Mouse (Mus musculus): Measurements from ENCODE around the gene Dtnb.
A peak's percentile ranks its signal among the peaks of the same experiment; 100 is the strongest.

Dtnb gene

DNA sequence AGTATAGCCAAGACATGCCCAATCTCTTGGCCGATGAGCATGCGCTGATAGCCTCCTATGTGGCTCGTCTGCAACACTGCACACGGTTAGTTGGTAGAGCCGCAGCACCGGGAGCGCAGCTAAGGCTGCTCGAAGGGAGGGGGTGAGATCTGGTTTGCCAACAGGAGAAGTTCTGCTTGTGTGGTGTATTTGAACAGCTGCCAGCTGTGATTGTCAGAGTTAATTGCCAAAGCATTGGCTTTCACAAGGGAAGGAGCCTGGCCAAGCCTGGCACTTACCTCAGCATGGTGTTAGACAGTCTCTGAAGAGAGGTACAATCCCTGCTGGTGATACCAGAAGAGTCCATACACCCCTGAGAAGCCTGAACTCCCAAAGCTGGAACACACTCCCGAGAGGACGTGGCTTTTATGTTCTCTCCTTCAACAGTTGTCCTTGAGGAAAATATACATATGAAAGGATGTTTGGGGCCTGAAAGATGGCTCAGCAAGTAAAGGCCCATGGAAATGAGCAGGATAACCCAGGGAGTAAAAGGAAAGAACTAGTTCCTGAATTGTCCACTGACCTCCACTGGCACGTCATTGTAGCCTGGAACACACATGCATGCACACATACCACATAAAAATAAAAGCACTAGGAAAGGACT lies 160.6 kb downstream of the Dtnb start:
- peak; percentile 14 for DNase-seq (ENCODE audit: low read depth, low spot score)

DNA sequence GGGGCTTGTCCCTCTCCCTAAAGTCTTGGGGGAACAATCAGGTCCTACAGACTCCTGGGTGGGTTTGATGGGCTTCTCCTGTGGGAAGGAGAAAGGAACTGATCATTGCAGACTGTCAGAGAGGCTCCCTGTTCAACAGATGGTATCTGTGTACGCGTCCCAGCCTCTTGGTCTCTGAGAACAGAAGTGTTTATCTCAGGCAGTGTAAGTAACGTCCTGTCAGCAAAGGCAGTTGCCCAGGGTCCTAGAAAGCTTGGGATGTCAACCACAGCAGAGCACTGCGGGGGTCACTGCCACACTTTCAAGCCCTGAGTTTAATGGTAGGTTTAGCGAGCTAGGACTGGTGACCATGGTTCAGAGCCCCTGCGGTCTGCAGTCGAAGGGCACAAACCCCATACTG lies 161.1 kb downstream of the Dtnb start:
- DNase-seq (ENCODE audit: low read depth, low spot score): no peak

DNA sequence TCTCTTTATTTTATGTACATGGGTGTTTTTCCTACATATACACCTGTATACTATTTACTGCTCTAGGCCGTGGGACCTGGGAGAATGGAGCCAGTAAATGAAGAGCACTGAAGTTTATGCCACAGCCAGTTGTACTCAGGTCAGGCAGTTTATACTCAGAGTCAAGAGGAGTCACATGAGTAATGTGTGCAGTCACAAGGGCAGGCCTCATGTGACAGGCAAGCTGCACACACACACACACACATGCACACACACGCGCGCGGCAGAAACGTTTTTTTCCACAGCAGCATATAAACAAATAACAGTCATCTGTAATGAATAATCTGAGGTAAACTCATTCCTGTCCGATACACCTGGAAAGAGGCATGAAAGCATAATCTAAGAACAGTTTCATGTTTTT lies 164.8 kb downstream of the Dtnb start:
- DNase-seq (ENCODE audit: low read depth, low spot score): no peak

DNA sequence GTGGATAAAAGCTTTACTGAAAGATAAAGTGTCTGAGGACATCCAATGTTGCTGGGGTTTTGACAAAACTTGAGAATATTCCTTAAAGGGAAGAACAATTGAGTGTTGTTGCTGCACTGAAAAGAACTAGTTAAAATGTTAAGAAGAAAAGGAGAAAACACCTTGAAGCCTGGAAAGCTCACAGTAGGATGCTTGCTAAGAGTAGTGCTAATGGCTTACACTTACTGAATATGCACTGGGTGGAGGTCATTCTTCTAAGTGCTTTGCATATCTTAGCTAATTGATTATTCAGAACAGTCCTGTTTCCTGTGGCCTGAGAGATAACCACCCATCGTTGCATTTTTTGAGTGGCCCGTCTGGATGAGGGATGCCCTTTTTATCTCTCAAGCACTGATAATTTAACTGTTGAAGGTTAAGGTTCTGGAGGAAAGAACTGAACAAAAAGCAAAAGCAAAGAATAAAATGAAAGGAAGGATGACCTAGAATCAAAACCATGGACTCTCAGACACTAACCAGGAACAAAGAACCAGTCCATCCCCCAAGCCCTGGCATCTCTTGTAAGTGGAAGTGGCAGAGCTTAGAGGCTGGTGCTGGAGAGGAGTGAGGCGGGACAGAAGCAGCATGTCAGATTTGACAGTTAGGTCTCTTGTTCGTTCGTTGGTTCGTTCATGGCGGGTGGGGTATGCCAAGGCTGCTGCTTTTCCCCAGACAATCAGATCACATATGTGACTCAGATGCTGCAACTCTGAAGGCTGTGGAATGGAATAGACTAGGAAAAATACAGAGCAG lies 166.8 kb downstream of the Dtnb start:
- no peak for DNase-seq (ENCODE audit: low read depth, low spot score)

DNA sequence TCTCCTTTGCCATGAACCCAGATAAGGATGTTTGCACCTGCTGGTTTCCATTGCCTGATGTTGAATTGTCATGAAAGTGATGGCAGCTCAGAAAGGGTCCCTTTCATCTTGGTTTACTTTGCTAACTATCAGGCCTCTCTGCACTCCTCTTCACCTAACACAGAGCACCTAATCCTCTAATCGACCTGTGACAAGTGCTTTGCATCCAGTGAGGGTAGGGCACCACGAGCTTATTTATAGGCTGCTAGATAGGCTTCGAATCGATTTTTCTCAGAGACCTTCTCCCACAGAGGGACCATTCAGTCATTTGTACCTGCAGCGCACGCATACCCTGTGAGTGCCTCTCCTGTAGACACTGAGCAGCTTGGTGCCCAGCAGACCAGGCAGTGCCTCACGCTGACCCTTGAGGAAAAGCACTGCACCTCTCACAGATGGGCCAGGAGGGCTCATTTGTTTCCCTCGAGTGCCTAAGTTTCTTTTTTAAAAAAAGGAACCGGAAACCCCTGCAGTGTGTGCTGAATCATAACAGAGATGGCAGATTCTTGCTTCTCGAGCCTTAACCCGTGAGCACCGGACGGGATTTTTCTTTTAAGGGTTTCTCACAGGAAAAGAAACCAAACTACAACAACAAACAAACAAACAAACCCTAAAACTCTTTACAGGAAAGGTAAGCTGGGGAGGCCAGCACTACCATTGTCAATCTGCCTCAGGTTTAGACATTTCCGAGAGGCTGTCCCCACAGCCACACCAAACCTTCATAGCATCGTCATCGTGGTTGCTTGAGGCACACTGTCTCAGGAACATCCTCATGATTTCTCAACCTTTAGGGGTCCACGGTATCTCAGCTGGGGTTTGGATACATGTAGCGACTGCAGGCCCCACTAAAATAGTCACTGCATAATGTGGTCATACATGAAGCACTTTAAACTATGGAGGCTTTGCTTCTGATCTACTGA lies 167.8 kb downstream of the Dtnb start:
- DNase-seq (ENCODE audit: low read depth, low spot score): no peak

DNA sequence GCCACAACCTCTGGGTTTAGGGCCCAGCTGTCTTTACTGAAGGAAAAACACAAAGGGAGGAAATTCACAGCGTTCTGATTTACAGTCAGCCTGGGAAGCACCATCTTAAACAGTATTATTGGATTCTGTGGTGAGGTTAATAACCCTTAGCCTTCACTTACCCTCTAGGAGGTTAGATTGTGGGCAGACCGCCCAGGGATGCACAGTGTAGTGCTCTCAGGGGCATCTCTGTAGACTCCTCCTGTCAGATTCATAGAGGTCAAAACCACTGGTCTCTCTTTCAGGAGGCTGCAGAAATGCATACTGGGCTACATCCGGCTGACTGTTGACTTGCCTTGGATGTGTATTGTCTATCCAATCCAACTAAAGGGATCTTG lies 168.5 kb downstream of the Dtnb start:
- DNase-seq (ENCODE audit: low read depth, low spot score): no peak

DNA sequence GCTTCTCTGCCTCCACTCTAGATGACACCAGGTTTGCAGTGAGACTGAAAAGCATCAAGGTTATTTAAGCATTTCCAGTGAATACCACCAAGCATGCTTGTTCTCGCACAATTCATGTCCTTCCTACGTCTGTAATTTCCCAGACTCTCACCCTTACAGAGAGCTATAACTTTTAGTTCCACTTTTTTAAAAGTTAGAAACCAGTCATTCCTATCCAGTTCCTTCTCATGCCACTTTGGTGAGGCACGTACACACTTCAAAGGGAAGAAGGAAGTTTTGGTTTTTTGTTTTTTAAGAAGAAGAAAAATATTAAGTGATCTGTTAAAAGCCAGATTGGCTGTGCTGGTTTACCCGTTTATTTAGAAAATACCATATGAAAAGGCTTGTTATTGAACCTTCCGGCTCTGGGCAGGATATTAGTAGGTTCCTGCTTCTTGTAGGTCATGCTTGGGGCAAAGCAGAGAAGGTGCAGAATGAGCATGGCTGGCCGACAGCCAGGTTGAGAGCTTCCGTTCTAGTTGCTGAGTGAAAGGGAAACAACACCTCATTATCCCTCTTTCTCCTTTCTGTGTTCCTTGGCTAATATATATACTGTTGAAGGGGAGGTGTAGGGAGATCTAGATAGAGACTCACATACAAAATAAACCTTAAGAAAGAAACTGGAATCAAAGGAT lies 173.4 kb downstream of the Dtnb start:
- no peak for DNase-seq (ENCODE audit: low read depth, low spot score)

DNA sequence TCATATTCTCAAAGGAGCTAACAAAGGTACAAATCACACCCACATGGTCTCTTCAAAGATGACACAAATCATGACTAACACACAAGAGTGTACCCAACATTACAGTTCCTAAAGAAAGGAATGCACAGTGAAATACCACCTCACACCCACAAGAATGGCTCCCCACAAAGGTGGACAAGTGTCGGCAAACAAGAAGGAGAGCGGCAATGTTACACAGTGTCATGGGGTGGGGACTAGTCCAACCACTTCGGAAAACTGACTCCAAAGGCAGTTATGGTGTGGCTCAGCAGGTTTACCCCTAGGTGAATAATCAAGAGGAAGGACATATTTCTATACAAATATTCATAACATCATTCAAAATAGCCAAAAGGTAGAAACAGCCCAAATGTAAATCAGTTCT lies 174.2 kb downstream of the Dtnb start:
- DNase-seq (ENCODE audit: low read depth, low spot score): no peak

DNA sequence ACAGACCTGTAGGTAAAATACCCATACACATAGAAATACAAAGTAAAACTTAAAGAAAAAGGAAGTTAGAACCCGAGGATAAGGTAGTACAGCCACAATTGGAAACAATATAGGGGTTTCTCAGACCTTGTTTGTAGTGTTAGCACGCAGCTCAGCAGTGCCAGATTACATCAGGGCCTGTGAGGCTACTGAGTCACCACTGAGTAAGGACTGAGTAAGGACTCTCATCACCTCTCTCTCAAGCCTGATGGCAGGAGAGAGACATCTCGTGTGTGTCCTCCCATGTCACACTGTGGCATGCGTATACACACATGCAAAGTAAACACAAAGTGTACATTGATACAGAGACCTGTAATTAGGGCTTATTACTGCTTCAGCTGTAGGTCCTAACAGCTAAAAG lies 175.4 kb downstream of the Dtnb start:
- no peak for DNase-seq (ENCODE audit: low read depth, low spot score)

DNA sequence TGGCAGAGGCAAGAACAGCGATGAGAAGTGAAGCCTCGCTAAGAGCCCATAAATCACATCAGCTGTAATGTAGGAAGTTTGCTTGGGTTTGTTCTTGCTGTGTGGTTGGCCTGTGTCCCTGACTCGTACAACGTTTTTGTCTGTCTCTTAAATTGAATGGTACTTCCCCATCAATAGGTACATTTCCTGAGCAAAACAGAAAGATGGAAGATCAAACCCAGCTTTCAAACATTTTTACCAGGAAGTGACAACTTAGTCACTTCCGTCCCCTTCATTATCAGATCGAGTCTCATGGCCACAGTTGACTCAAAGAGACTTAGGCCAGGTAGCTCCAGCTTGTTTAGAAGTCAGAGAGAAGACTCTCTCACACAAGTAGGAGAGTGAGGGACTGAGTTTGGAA lies 183.3 kb downstream of the Dtnb start:
- DNase-seq (ENCODE audit: low read depth, low spot score): no peak

DNA sequence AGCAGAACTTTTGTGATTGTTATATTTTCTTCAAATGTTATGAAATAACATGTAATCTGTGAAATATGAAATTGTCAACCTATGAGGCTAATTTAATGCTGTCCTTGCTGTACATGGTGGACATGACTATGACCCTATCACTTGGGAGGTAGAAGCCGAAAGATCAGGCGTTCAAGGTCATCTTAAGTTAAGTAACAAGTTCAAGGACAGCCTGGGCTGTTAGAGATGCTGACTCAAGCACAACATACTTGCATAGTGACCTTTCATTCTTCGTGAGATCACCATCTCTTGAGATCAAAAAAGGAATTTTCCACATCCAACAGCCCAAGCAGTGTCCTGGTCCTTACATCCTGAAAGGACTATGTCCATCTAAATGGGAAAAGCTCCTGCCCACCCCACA lies 184.0 kb downstream of the Dtnb start:
- no peak for DNase-seq (ENCODE audit: low read depth, low spot score)

DNA sequence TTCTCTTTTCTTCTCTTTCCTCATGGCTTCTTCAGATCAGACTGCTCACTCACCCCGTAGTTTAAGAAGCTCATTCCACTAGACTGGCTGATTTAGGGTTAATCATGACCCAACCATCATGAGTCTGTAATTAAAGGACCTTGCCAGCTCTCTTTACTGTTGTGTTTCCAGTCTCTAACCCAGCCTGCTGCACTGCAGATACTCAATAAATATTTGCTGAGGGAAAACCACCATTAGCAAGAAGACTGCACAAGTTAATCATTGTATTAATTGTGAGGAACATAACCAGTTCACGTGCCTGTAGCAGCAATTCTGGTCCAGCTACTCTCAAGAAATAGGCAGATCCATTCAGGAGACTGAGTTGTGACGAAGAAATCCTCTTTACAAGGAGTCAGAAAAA lies 185.9 kb downstream of the Dtnb start:
- DNase-seq (ENCODE audit: low read depth, low spot score): no peak

DNA sequence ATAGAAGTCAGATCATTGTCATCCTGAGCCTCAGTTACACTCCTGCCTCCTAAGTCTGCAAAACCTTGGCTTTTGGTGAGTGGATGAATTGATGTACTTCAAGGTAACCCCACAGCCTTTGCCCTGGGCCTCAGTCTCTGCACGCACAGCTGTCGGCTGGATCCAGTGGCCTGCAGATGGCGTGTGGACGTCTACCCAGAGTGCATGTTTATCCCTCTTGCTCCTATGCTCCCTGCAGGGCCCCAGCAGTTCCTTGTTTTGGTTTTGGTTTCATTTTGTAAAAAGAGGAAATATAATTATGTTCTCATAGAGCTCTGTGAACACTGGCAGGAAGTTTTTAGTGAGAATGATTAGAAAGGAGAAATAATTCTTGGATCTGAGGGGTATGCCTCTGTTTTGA lies 187.2 kb downstream of the Dtnb start:
- no peak for DNase-seq (ENCODE audit: low read depth, low spot score)

DNA sequence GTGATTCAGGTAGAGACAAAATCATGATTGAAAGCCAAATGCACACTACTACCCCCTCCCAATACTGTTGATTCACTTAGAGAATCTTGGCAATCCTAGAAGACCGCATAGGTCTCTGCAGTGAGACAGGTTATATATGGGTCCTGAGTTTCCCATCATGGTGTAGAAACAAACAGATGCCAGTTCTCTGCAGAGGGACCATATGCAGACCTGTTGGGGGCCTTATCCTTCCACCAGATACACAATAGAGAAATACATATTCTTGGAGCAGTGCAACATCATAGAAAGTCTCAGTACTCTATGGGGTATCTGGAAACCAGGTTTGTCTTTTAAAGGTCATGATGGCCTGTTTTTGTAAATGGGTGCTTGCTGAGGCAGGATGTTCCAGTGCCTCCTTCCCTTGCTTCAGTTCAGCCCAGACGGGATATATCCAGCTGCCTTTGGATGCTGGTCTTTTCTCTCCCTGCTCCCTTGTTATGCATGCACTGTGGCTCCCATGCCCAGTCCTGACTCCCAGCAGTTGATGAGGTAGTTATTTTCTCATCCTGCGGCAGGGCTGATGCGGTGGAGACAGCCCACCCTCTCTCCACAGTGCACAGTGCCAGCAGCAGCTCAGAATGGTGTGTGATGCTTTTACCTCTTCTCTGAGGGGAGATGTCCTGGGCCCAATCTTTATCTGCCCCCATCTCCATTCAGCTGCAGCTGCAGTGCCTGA lies 188.9 kb downstream of the Dtnb start:
- DNase-seq (ENCODE audit: low read depth, low spot score): no peak

DNA sequence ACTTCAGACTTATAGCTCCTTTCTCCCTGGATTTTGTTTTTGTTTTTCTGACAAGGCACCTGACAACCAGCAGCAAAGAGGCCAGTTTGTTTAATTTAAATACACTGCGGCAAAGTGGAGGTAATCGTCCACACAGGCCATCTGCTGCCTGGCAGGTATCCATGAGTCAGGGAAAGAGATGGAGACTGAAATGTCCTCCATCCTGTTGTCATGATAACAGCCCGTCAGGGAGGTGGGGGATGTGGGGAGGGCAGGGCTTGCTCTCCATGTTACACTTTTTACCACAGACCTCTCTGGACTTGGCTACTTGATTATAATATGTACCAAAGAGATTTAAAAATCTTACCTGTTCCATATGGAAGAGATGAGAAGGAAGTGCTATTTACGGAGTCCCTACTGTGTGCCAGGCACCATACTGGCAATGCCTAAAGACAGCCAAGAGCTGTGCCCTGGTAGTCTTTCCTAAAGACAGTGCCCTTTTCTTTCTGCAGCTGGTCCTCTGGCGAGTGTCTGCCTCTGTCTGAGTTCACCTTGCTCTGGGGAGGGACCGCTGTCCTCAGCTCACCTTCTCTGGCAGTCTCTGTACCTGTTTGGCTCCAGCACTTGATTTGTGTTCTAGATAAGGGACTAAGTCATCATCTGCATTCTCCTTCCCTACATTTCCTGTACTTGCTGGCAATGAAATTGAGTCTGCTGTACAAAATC lies 189.6 kb downstream of the Dtnb start:
- no peak for DNase-seq (ENCODE audit: low read depth, low spot score)

DNA sequence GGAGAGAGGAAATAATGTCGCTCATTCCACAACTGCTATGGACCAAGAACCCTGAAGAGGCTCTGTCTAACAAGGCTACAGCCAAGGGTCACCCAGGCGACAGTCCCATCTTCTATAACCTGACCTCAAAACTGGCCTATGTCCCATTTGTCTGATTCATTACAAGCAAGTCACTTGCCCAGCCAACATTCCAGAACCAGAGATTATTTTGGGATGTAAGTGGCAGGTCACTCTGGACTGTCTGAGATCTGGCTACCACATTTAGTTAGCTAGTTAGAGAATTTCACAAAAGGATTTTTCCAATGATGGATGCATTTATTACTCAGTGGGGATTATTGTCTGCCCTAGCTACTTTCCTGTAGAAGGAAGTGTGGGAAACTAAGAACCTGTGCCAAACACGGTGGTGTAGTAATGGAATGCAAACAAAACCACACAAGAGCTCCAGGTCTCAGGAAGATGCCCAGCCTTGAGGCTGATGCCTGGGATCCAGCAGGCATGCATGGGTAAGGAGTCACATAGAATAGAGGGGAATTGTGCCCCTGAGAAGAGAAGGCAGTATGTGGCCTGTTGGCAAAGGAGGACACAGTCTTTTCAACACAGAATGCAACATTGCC lies 192.1 kb downstream of the Dtnb start:
- no peak for DNase-seq (ENCODE audit: low read depth, low spot score)

DNA sequence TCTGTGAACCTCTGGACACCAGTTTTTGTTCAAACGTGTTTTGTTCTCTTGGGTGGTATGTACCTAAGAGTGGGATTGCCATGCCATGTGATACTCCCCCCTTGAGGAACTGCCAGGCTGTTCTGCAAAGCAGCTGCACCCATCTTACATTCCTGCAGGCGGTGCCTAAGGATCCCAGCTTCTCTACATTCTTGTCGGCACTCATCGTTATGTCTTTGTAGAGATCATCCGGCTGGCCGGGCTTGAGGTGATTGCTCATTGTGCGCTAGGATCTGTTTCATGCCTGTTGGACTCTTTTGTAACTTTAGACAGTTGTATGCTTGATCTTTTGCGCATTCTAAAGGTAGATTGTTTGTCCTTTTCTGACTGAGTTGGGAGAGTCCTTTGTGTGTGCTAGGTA lies 195.2 kb downstream of the Dtnb start:
- DNase-seq (ENCODE audit: low read depth, low spot score): no peak

DNA sequence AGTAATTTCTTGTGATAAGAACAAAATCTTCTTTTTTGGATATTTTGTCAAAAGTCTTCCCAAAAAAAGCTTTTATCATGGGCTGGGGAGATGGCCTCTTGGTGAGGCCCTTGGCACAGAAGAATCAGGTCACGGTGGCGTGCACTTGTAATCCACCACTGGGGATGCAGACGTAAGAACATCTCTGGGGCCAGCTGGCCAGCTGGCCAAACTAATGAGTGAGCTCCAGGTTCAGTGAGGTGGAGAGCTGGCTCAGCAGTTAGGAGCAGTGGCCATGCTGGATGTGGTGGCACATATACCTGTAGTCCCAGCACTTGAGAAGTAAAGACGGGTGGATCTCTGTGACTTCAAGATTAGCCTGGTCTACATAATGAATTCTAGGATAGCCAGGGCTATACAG lies 196.2 kb downstream of the Dtnb start:
- DNase-seq (ENCODE audit: low read depth, low spot score): no peak

DNA sequence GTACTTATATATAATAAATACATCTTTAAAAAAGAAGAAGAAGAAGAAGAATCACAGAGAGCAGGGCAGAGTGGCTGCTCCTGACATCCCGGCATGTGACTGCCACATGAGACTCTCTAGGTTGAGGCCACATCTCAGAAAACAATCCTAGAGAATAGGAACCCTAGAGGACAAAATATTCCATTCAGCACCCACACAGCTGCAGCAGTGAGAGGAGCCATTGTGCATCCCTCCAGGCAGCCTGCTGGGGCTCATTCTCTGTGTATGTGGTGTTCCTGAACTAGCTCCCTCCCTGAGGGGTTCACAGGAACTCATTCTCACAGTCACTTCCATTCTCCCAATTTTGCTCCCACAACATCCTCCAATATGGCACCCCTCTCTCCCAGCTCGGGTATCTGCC lies 198.4 kb downstream of the Dtnb start:
- no peak for DNase-seq (ENCODE audit: low read depth, low spot score)

DNA sequence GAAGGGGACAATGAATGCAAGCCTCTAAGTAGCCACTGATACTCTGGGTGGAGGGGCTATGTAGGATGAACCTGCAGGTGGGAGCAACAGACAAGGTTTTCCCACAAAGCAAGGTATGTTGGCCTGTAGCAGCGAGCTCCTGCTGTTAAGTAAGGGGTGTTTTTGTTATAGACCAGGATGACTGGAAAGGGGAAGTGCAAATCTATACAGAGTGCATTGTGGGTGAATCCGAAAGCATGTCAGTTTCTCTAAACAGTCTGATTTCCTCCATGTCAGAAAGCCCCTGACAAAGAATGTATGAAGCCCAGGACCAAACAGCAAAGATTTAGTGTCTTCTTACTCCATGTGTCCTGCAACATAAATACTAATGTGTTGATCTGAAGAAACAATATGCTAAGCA lies 198.9 kb downstream of the Dtnb start:
- DNase-seq (ENCODE audit: low read depth, low spot score): no peak

Measured in WW6 (cell line).